Mouse (Mus musculus) lung, adult 18-20 months (tissue): ENCODE results near the gene Vinac1.
"Not testable (repeated sequence)": the region's sequence is repeated elsewhere in the genome, so short reads cannot be mapped to it uniquely, and the experiment has no call there.

Source experiments
- DNase-seq, 2 experiments: peaks; one replicate each; pipeline ENCODE4 v3.0.0; 2022; ENCODE audit warnings: mixed read lengths in 2 of 2

Gene Vinac1

DNA sequence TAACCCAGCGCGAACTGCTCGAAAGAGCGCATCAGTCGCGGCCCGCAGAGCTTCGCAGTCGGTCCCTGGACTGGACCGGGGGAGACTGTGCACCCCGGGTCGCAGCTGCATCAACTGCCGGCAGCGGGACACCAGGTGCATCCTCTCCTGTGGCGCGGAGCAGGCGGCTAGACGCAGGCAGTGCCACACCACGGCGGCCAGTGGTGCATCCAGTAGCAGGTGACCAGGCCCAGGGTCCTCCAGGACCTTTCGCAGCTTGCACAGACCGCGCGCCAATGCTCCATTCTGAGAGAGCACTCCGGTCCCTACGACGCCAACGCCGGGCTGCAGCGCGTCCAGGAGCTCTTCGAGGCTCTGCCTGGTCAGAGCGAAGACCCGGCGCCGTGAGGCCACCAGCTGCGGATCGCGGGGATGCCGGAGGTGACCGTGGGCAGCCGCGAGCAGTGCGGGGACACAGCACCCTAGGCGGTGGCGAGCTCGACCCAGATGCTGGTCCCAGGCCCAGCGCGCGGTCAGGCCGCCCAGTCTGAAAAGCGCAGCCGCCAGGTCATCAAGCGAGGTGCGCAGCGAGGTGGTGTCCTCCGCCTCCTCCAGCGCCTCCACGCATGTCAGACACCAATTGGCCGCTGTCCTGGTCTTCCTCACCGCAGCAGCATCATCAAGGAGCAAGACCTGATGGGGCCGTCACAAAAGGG is 8.9 kb downstream of the Vinac1 start:
- no peak for DNase-seq

DNA sequence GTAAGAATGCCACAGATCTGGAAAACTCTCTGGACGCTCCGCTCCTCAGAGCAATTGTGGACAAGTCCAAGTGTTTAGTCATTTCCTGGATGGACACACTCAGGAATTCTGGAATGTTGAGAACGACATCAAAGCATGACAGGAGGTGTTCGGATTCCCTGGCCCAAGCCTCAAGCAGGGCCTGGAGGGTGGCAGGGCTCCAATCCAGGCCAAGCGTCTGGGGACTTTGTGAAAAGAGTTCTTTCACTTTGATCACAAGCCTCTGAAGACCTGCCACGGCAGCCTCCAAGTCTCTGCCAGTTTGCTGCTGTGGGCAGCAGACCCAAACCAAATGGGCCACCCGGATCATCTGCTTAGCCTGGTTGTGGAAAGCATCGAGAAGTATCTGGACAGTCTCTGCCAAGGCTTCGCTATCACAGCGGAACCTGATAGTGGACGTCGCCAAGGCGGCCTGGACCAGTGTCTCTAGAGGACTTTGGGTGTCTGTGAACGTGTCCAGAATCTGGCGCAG is 9.5 kb downstream of the Vinac1 start:
- no peak for DNase-seq

DNA sequence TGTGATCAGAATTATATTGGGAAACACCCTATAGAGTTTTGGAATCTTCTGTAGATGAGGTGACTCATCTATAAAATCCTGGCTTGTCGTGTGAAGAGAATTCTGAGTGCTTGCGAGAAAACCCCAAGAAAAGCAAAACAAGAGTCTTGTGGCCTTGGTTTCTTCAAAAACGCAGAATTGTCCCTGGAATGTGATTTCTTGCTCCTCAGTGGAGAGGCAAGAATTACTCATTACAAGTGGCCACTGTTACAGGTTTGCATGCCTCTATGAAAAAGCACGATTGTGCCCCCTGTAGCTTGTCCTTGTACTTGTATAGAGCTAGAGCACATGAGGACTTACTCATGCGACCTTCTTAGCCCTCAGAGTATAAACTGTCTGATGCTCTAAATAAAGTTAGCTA is 12.6 kb downstream of the Vinac1 start:
- DNase-seq, result no peak

DNA sequence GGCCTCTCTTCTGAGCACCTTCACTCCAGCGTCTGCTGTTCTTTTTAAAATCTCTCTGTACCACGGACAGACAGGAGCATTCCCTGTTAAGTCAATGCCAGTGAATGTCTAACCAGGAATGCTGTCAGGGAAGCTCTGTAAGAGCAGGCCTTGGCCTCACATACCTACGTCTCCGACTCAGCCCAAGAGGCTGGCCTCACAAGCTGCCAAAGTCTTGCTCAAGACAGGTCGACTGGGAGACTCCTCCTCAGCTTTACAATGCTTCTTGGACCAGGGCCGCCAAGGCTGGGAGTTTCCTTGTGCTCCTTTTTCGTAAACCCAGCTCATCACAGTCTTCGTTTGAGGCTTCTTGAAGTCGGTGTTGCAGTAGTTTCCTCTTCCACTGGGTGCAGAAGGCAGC is 23.2 kb downstream of the Vinac1 start:
- DNase-seq, result peak; percentile 54 to 55

DNA sequence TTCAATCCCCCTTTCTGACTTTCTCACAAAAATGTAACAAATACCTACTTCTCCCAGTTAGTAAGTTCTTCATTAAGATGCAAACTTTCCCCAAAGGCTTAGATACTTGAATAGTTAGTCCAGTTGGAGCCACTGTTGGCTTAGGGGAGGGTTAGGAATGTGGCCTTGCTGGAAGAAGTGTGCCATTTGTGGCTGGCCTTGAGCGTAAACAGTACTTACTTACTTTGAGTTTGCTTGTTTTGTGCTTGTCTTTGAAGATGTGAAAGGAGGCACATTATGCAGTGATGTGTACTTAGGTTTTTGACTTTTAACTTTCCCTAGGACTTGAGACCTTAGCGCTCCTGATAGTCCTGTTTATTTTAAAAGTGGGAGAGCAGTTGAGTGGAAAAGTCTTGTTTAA is 27.9 kb downstream of the Vinac1 start:
- peak; percentile 15 to 56 for DNase-seq

DNA sequence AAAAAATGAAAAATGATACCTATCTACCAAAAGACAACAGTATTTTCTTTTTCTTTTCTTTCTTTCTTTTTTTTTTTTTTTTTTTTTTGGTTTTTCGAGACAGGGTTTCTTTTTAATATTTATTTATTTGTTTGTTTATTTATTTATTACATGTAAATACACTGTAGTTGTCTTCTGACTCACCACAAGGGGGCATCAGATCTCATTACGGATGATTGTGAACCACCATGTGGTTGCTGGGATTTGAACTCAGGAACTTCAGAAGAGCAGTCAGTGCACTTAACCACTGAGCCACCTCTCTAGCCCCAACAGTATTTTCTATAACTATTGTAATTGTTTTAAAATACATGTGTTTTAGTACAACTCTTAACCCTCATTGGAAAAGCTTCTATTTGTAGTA is 39.1 kb downstream of the Vinac1 start:
- DNase-seq, result not testable (repeated sequence)

DNA sequence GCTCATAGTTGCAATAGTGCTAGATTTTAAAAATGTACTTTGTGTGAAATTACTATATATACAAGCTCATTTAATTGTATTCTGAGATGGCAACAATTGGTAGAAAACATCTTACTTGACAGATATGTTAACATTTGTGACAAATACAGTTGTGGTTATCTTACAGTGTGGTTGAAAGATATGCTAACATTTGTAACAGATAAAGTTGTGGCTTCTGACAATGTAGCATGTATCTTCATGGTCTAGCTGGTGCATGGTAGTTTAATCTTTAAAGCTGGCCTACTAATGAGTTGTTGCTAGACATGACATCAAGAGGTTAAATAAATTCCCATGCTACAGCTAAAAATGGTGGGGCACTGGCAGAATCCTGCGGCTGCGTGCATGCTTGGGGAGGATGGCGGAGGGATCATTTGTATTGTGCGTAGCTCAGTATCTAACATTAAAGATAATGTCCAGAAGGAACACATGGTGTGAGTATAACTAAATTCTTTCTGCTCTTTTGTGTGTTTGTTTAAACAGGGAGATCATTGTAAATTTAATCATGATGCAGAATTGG is 41.7 kb downstream of the Vinac1 start:
- DNase-seq, result no peak

DNA sequence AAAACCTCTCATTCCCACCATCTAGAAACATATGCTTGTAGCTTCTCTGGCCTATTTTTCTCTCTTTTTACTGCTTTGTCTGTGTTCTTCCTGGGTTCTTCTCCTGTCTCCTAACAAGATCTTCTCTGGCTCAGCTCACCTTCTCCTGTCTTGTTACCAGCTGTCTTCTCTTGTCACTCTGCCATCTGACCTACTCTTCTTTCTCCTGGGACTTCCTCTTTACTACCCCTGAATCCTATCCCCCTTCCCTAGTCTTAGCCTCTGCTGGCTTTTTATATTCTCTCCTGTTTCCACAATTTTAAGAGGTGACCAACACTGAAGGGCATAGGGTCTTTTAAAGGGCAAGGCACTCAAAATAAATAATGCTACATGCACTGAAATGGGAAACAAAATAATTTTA is 43.1 kb downstream of the Vinac1 start:
- no peak for DNase-seq

DNA sequence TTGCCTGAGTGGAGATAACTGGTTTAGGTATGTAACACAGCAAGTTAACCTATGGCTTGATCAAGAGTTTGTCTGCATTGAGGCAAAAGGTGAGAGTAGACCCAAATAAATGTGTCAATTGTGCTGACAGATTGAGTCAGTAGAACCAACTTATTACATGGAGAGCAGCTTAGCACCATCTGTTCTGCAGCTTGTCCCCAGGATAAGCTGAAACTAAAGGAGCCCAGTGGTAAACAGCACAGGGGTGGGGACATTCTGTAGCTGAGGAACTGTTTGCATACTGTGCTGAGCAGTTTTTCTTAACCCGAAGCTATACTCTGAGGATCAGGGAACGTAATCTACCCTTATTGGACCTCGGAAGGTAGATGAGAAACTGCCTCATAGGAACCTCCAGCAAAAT is 63.2 kb downstream of the Vinac1 start:
- no peak for DNase-seq

DNA sequence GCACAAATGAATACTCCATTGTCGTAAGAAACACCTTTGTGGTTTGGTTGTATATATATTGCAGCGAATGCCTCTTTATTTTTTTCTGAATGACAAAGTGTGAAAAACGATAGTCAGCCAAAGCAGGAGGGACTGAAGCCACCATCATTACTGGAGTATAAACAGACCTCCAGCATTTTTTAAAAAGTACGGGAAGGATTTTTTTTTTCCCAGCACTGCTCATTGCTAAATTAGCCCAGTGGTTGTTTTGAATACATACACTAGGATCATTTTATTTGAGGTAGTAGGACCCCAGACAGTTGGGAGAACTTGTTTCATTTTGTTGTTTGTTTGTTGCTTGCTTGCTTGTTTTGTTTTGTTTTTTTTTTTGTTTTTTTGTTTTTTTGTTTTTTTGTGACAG is 72.4 kb downstream of the Vinac1 start:
- DNase-seq, result no peak
